Mouse (Mus musculus) liver, adult 2 months (tissue): Measurements from ENCODE around the gene Stk16. TPM values are rescaled to one million over a fixed set of nuclear protein-coding genes. Genes with fewer than 3 reads are reported as not detected.

ENCODE experiments used
- DNase-seq: peaks from one replicate; pipeline ENCODE4 v3.0.0-alpha.2; 2011; ENCODE audit warnings: low read depth, low spot score; ENCODE audit errors: extremely low read depth
- H3K27ac ChIP-seq: fragments of 200-500 bp; replicated peaks from 2 replicates; pipeline ENCODE4 v1.5.1; 2012; ENCODE audit warnings: low read depth, mild to moderate bottlenecking, control low read depth, inconsistent platforms, low read length; ENCODE audit not compliant: insufficient read depth
- H3K27me3 ChIP-seq: fragments of 200-500 bp; 2 replicates; pipeline ENCODE4 v1.6.1; 2012; ENCODE audit warnings: mild to moderate bottlenecking, moderate library complexity, low read length, inconsistent platforms; ENCODE audit not compliant: control insufficient read depth, insufficient read depth
- H3K36me3 ChIP-seq: fragments of 200-500 bp; 2 replicates; pipeline ENCODE4 v1.6.1; 2012; ENCODE audit warnings: low read length, inconsistent platforms; ENCODE audit not compliant: control insufficient read depth, insufficient read depth
- H3K4me1 ChIP-seq: fragments of 200-500 bp; 2 replicates; pipeline ENCODE4 v1.6.1; 2011; ENCODE audit warnings: low read length; ENCODE audit not compliant: control insufficient read depth, insufficient read depth
- H3K4me3 ChIP-seq: fragments of 200-500 bp; 2 replicates; pipeline ENCODE4 v1.5.1; 2011; ENCODE audit warnings: low read depth, mild to moderate bottlenecking, control low read depth, low read length, moderate library complexity; ENCODE audit not compliant: insufficient read depth
- H3K79me2 ChIP-seq: fragments of 200-500 bp; 2 replicates; pipeline ENCODE4 v1.6.1; 2012; ENCODE audit warnings: inconsistent platforms, mild to moderate bottlenecking, low read length, moderate library complexity; ENCODE audit not compliant: control insufficient read depth, insufficient read depth
- H3K9ac ChIP-seq: fragments of 200-500 bp; 2 replicates; pipeline ENCODE4 v1.6.1; 2012; ENCODE audit warnings: low read depth, mild to moderate bottlenecking, control low read depth, inconsistent platforms, low read length
- CTCF ChIP-seq: fragments of 200-500 bp; IDR thresholded peaks from 2 replicates; pipeline ENCODE4 v1.5.1; 2011; ENCODE audit warnings: low read depth, low read length, control low read depth
- POLR2A ChIP-seq: fragments of 200-500 bp; IDR thresholded peaks from 2 replicates; pipeline ENCODE4 v1.6.1; 2011; ENCODE audit warnings: low read length, control low read depth; ENCODE audit not compliant: insufficient read depth; ENCODE audit errors: extremely low read depth
- WGBS: fragments of 180-500 bp; shearing (Covaris S2); methylation state at CpG from one replicate; pipeline ENCODE4 v1.1.7; 2018; 5-methylcytosine and 5-hydroxymethylcytosine counted together
- polyA plus RNA-seq: library from polyadenylated mRNA; depleted of rRNA; stranded (reverse); fragments of >200 nt; gene quantifications from 2 replicates; pipeline ENCODE4 v1.2.3, GENCODE M21; 2012
- total RNA-seq: library from RNA; depleted of rRNA; stranded (reverse); fragments of >200 nt; gene quantifications from 2 replicates; pipeline ENCODE4 v1.2.3, GENCODE M21; 2014

Gene Stk16
- total and polyA plus RNA-seq, 2 experiments, result 57.3 to 221 TPM

- Histone ChIP-seq H3K27me3 (no peaks in the 10 kb centered on the region), H3K36me3 (no peaks in the 10 kb centered on the region), H3K9ac (no peak overlapping the region), H3K79me2 (no peaks in the 10 kb centered on the region), H3K4me1 (peaks cover 2% of the 10 kb centered on the region), H3K4me3 (no peak overlapping the region), H3K27ac (no peak overlapping the region)
- no peak for TF ChIP-seq CTCF
- no peak for TF ChIP-seq POLR2A
- WGBS, result 77% methylated on average over 13 of the region's 13 CpGs
- no peak for DNase-seq
Observed at GRCm38 (mm10) chr1:75252308-75252707, 41.7 kb downstream of the Stk16 start.

- H3K9ac ChIP-seq, result no peak overlapping the region
- no peaks in the 10 kb centered on the region for H3K36me3 ChIP-seq
- no peak for DNase-seq
- H3K4me1 ChIP-seq, result peaks cover 2% of the 10 kb centered on the region
- H3K79me2 ChIP-seq, result no peaks in the 10 kb centered on the region
- peak; percentile 9; the same call in 1 of the 2 replicates for TF ChIP-seq CTCF
- TF ChIP-seq POLR2A, result no peak
- H3K4me3 ChIP-seq, result no peak overlapping the region
- no peak overlapping the region for H3K27ac ChIP-seq
- no peaks in the 10 kb centered on the region for H3K27me3 ChIP-seq
- 79% methylated on average over 16 of the region's 16 CpGs for WGBS
Observed at GRCm38 (mm10) chr1:75253029-75253428, 42.4 kb downstream of the Stk16 start.

- 61% methylated on average over 16 of the region's 16 CpGs for WGBS
- no peak for TF ChIP-seq POLR2A
- peak; percentile 73 for TF ChIP-seq CTCF
- no peaks in the 10 kb centered on the region for H3K79me2 ChIP-seq
- no peak overlapping the region for H3K9ac ChIP-seq
- H3K4me3 ChIP-seq, result no peak overlapping the region
- H3K27me3 ChIP-seq, result no peaks in the 10 kb centered on the region
- DNase-seq, result peak; percentile 57
- no peak overlapping the region for H3K27ac ChIP-seq
- peaks cover 2% of the 10 kb centered on the region for H3K4me1 ChIP-seq
- H3K36me3 ChIP-seq, result no peaks in the 10 kb centered on the region
Observed at GRCm38 (mm10) chr1:75253849-75254624, 43.4 kb downstream of the Stk16 start.

- H3K79me2 ChIP-seq, result no peaks in the 10 kb centered on the region
- no peak for DNase-seq
- no peak overlapping the region for H3K4me3 ChIP-seq
- H3K27me3 ChIP-seq, result no peaks in the 10 kb centered on the region
- WGBS, result 74% methylated on average over 8 of the region's 8 CpGs
- no peak overlapping the region for H3K27ac ChIP-seq
- H3K4me1 ChIP-seq, result peaks cover 2% of the 10 kb centered on the region
- H3K9ac ChIP-seq, result no peak overlapping the region
- no peak for TF ChIP-seq POLR2A
- no peak for TF ChIP-seq CTCF
- H3K36me3 ChIP-seq, result no peaks in the 10 kb centered on the region
Observed at GRCm38 (mm10) chr1:75254625-75255013, 44.0 kb downstream of the Stk16 start.

- 77% methylated on average over 10 of the region's 10 CpGs for WGBS
- Histone ChIP-seq H3K9ac (no peak overlapping the region), H3K36me3 (no peaks in the 10 kb centered on the region), H3K79me2 (no peaks in the 10 kb centered on the region), H3K27ac (no peak overlapping the region), H3K27me3 (no peaks in the 10 kb centered on the region), H3K4me3 (no peak overlapping the region), H3K4me1 (peaks cover 2% of the 10 kb centered on the region)
- no peak for DNase-seq
- TF ChIP-seq POLR2A, result no peak
Observed at GRCm38 (mm10) chr1:75255516-75256046, 44.9 kb downstream of the Stk16 start.

GRCm38 (mm10) chr1:75261278-75261677 is 50.6 kb downstream of the Stk16 start:
- TF ChIP-seq CTCF, result no peak
- Histone ChIP-seq H3K9ac (no peak overlapping the region), H3K4me1 (no peaks in the 10 kb centered on the region), H3K4me3 (no peak overlapping the region), H3K36me3 (no peaks in the 10 kb centered on the region), H3K79me2 (no peaks in the 10 kb centered on the region), H3K27ac (no peak overlapping the region), H3K27me3 (peaks cover 15% of the 10 kb centered on the region; the same call in 1 of the 2 replicates)
- DNase-seq, result no peak
